Mouse (Mus musculus): ENCODE data around the gene Specc1. TPM values are rescaled to one million over a fixed set of nuclear protein-coding genes. Genes with fewer than 3 reads are reported as not detected.

The Specc1 gene
- polyA plus RNA-seq, 1 experiment from 2014 or later: 8.7 TPM

DNA sequence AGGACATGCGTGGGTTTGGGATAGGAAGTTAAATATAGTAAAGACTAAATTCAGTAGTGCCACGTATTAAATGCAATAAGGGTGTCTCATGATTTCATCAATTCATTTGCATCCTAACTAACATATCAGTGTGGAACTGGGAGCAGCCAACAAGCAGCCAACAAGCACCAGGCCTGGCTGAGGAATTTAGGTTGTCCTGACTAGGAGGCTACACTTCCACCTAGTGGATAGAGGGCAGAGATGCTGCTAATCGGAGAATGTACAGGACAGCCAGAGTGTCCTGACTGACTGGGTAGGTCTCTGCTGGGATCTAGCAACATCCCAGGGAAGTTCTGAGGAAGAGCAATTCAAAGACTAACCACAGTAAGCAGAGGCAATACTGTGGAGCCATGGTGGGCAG is 88.1 kb downstream of the Specc1 start:
- DNase-seq (ENCODE audit: low spot score): peak; percentile 83
- Histone ChIP-seq H3K9me3 (replicated peaks; ENCODE audit: low read length) (no peaks in the 10 kb centered on the region), H3K27ac (no peak overlapping the region), H3K4me3 (replicated peaks; ENCODE audit: low read depth, low read length) (no peak overlapping the region), H3K9ac (ENCODE audit: low read depth, low read length) (no peak overlapping the region), H3K36me3 (ENCODE audit: insufficient read depth, low read length) (no peaks in the 10 kb centered on the region), H3K27me3 (ENCODE audit: insufficient read depth, low read length) (no peaks in the 10 kb centered on the region), H3K4me2 (ENCODE audit: low read length) (no peak overlapping the region), H3K4me1 (replicated peaks; ENCODE audit: insufficient read depth, low read length) (no peaks in the 10 kb centered on the region)
- 0 out of 2 replicates have a peak, but pooled peaks have one; percentile 46 for ATAC-seq (replicated peaks; ENCODE audit: low FRiP score, low read depth)
- WGBS: 39% methylated on average over 3 of the region's 3 CpGs
- TF ChIP-seq CTCF (IDR thresholded peaks at IDR 0.05; ENCODE audit: low read depth): peak; percentile 83

DNA sequence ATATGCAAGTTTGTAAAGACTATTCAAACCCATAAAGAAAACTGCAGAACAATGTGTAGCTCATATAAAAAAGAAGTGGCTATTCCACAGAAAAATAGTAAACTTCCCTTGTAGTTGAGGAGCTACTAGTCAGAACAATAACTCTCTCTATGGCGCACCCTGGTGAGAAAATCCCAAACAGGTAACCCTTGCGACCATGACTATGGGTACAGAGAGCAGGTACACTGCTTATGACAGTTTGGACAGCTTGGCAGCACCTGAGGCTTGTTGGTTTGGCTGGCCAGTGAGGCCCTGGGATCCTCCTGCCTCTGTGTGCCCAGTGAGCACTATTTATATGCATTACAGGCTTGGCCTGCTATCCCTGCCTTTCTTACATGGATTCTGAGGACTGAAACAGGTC is 89.4 kb downstream of the Specc1 start:
- H3K4me1 ChIP-seq (replicated peaks; ENCODE audit: insufficient read depth, low read length): no peaks in the 10 kb centered on the region
- no peaks in the 10 kb centered on the region for H3K36me3 ChIP-seq (ENCODE audit: insufficient read depth, low read length)
- ATAC-seq (replicated peaks; ENCODE audit: low FRiP score, low read depth) (no peak), DNase-seq (ENCODE audit: low spot score) (no peak)
- H3K9me3 ChIP-seq (replicated peaks; ENCODE audit: low read length): no peaks in the 10 kb centered on the region
- WGBS: 50% methylated on average over 2 of the region's 2 CpGs
- H3K27ac ChIP-seq: no peak overlapping the region
- H3K9ac ChIP-seq (ENCODE audit: low read depth, low read length): no peak overlapping the region
- TF ChIP-seq CTCF (IDR thresholded peaks at IDR 0.05; ENCODE audit: low read depth): no peak
- no peak overlapping the region for H3K4me2 ChIP-seq (ENCODE audit: low read length)
- H3K4me3 ChIP-seq (replicated peaks; ENCODE audit: low read depth, low read length): no peak overlapping the region
- H3K27me3 ChIP-seq (ENCODE audit: insufficient read depth, low read length): no peaks in the 10 kb centered on the region

GRCm38 (mm10) chr11:62047817-62048640 is 91.5 kb downstream of the Specc1 start:
- H3K4me2 ChIP-seq (ENCODE audit: low read length): no peak overlapping the region
- no peak overlapping the region for H3K27ac ChIP-seq
- H3K4me1 ChIP-seq (replicated peaks; ENCODE audit: insufficient read depth, low read length): no peaks in the 10 kb centered on the region
- no peak overlapping the region for H3K4me3 ChIP-seq (replicated peaks; ENCODE audit: low read depth, low read length)
- no peaks in the 10 kb centered on the region for H3K9me3 ChIP-seq (replicated peaks; ENCODE audit: low read length)
- TF ChIP-seq CTCF (IDR thresholded peaks at IDR 0.05; ENCODE audit: low read depth): peak; percentile 96
- DNase-seq (ENCODE audit: low spot score) (peak; percentile 92), ATAC-seq (replicated peaks; ENCODE audit: low FRiP score, low read depth) (0 out of 2 replicates have a peak, but pooled peaks have one; percentile 18)
- H3K36me3 ChIP-seq (ENCODE audit: insufficient read depth, low read length): no peaks in the 10 kb centered on the region
- no peak overlapping the region for H3K9ac ChIP-seq (ENCODE audit: low read depth, low read length)
- no peaks in the 10 kb centered on the region for H3K27me3 ChIP-seq (ENCODE audit: insufficient read depth, low read length)
- WGBS: 34% methylated on average over 9 of the region's 9 CpGs

GRCm38 (mm10) chr11:62049170-62049569 is 92.6 kb downstream of the Specc1 start:
- H3K9me3 ChIP-seq (replicated peaks; ENCODE audit: low read length): no peaks in the 10 kb centered on the region
- H3K27ac ChIP-seq: no peak overlapping the region
- H3K9ac ChIP-seq (ENCODE audit: low read depth, low read length): no peak overlapping the region
- no peak for TF ChIP-seq CTCF (IDR thresholded peaks at IDR 0.05; ENCODE audit: low read depth)
- H3K27me3 ChIP-seq (ENCODE audit: insufficient read depth, low read length): no peaks in the 10 kb centered on the region
- H3K4me2 ChIP-seq (ENCODE audit: low read length): no peak overlapping the region
- H3K4me1 ChIP-seq (replicated peaks; ENCODE audit: insufficient read depth, low read length): no peaks in the 10 kb centered on the region
- ATAC-seq (replicated peaks; ENCODE audit: low FRiP score, low read depth): no peak
- DNase-seq (ENCODE audit: low spot score): no peak
- H3K36me3 ChIP-seq (ENCODE audit: insufficient read depth, low read length): no peaks in the 10 kb centered on the region
- H3K4me3 ChIP-seq (replicated peaks; ENCODE audit: low read depth, low read length): no peak overlapping the region

DNA sequence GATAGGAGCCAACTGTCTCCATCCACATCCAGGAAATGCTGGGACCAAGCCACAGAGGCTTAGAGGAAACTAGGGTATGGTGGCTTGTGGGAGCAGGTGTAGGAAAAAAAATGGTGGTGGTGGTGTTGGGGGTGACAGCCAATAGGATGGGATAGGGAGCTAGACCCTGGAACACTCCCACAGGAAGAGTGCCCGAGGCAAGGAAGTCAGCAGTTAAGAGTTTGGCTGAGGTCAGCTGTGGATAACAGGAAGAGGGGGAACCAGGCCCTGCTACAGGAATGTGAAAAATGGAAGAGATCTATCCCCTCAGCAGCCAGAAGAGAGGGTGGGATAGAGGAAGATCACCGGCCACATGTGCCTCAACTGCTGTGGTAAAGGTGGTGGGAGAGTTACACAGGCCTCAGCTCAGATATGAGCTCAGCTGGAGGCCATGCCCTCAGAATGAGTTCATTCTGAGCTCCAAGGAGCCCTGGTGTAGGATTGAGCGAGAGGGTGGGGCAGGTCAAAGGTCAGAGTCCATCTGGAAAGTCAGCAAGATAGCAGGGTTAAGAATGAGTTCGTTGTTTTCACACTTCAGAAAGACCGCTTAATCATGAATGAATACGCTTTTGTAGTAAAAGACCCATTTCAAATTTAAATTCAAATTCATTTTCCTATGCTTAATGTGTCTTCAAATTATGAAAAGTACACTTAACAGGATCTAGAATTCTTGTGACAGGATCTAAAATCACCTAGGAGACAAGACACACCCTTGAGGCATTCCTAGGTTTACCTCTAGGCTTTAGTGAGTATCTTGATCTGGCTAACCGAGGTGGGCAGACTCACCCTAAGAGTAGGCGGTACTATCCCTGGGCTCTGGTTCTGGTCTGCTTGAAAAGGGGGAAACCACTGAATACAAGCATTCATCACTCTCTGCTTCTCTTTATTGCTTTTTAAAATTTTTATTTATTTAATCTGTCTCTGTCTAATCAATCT is 94.1 kb downstream of the Specc1 start:
- 68% methylated on average over 8 of the region's 8 CpGs for WGBS
- DNase-seq (ENCODE audit: low spot score): no peak
- no peak overlapping the region for H3K27ac ChIP-seq
- no peak overlapping the region for H3K4me3 ChIP-seq (replicated peaks; ENCODE audit: low read depth, low read length)
- no peak for TF ChIP-seq CTCF (IDR thresholded peaks at IDR 0.05; ENCODE audit: low read depth)
- 0 out of 2 replicates have a peak, but pooled peaks have one; percentile 40 for ATAC-seq (replicated peaks; ENCODE audit: low FRiP score, low read depth)
- no peaks in the 10 kb centered on the region for H3K36me3 ChIP-seq (ENCODE audit: insufficient read depth, low read length)
- no peaks in the 10 kb centered on the region for H3K9me3 ChIP-seq (replicated peaks; ENCODE audit: low read length)
- H3K4me1 ChIP-seq (replicated peaks; ENCODE audit: insufficient read depth, low read length): no peaks in the 10 kb centered on the region
- no peak overlapping the region for H3K4me2 ChIP-seq (ENCODE audit: low read length)
- no peak overlapping the region for H3K9ac ChIP-seq (ENCODE audit: low read depth, low read length)
- no peaks in the 10 kb centered on the region for H3K27me3 ChIP-seq (ENCODE audit: insufficient read depth, low read length)

DNA sequence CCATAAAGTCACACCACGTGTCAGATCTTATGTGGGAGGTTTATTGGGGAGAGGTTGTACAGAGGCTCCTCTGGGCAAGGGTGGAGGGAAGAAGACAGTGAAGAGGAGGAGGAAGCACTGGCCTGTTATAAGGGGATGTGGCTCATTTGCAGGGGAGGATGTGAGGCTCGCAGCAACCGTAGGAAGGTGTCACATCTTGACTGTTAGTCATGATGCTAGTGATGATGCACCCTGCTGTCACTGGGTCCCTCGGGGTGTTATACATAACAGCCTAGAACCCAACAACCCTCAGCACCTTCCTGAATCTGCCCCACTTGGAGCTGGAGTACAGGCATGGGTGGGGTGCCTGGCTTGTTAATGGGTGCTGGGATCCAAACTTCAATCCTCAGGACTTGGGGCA is 94.9 kb downstream of the Specc1 start:
- no peaks in the 10 kb centered on the region for H3K9me3 ChIP-seq (replicated peaks; ENCODE audit: low read length)
- 67% methylated on average over 4 of the region's 4 CpGs for WGBS
- H3K36me3 ChIP-seq (ENCODE audit: insufficient read depth, low read length): no peaks in the 10 kb centered on the region
- no peak for DNase-seq (ENCODE audit: low spot score)
- no peak overlapping the region for H3K27ac ChIP-seq
- H3K27me3 ChIP-seq (ENCODE audit: insufficient read depth, low read length): no peaks in the 10 kb centered on the region
- H3K4me2 ChIP-seq (ENCODE audit: low read length): no peak overlapping the region
- H3K9ac ChIP-seq (ENCODE audit: low read depth, low read length): no peak overlapping the region
- no peak for ATAC-seq (replicated peaks; ENCODE audit: low FRiP score, low read depth)
- TF ChIP-seq CTCF (IDR thresholded peaks at IDR 0.05; ENCODE audit: low read depth): no peak
- no peaks in the 10 kb centered on the region for H3K4me1 ChIP-seq (replicated peaks; ENCODE audit: insufficient read depth, low read length)
- no peak overlapping the region for H3K4me3 ChIP-seq (replicated peaks; ENCODE audit: low read depth, low read length)
